Mouse (Mus musculus): Measurements from ENCODE around the gene Ssb. TPM values are rescaled to one million over a fixed set of nuclear protein-coding genes. Genes with fewer than 3 reads are reported as not detected.
"Not testable (repeated sequence)": the region's sequence is repeated elsewhere in the genome, so short reads cannot be mapped to it uniquely, and the experiment has no call there.

Ssb gene
- total RNA-seq, 2 experiments from 2014 or later = 119 to 132 TPM

GRCm38 (mm10) chr2:69860972-69861452 is 350 bp upstream of the Ssb start:
- DNase-seq (ENCODE audit: low spot score in 2 of 2) = peak in 1 of 2 experiments; percentile 31

DNA sequence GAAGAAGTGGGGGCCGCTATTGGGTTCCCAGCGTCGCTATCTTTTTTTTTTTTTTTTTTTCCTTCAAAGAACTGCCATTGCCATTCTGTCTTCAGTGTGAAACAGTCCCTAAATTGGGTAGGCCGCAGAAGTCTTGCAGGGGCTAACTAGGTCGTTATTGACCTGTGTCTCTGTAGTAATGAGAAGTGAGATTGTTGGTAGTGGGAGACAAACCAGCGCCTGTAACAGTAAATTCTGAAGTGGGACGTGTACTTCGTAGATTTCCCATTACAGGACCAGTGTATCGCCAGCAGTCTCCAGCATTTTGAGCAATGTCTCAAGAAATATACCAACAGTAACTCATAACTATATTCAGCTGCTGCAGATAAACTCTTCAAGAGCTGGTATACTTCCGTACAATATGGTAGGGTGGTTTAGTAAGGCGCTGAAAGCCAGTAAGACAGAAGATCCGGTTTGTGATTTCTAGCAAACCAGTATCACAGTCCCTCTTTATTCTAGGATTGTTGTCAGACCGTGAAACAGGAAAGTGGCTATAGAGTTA is 825 bp downstream of the Ssb start:
- no peak for DNase-seq (ENCODE audit: low spot score in 2 of 2)

DNA sequence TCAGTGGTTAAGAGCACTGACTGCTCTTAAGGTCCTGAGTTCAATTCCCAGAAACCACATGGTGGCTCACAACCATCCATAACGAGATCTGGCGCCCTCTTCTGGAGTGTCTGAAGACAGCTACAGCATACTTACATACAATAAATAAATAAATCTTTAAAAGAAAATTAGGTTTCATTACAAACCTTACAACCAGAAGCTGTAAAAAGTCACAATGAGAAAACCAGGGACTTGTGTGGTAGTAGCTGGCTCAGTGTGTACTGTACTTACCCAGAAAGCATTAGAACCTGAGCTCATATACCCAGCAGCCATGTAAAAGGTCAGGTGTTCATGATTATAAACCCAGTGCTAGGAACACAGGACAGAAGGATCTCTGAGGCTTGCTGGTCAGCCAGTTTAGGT is 22.6 kb downstream of the Ssb start:
- DNase-seq (ENCODE audit: low spot score in 2 of 2) = no peak

DNA sequence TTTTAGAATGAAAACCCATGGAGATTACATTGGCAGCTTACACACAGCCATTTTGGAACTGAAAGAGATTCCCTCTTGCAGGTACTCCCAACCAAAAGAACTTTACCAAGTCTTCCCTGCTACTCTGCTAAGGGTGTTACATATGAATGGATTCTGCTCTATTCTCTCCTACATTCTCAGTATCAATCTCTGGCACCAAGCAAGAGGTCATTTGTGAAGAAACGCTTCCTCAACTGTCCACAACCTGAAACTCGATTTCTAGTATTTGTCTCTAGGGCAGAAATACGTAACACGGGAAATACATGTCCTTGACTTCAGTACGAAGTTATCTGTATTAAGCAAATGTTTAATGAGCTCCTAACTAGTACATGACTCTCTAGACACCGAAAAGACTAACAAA is 23.2 kb downstream of the Ssb start:
- no peak for DNase-seq (ENCODE audit: low spot score in 2 of 2)

DNA sequence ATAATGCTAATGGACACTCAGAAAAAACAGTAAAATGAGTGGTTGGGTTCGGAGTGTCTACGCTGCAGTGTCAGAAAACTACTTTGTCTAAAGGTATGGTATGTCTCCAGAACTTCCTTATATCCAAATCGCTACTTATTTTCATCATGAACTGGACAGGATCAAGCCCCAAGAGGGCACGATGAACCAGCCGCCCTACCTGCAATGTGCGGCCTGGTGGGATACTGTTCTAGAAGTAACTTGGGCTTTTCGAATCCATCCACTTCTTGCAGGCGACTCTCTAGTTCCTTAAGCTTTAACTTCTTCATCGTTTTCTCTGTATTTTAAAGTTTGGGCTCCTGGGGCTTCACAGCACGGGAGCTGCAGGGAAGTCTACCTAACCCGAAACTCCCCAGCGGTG is 23.7 kb downstream of the Ssb start:
- DNase-seq (ENCODE audit: low spot score in 2 of 2) = no peak

DNA sequence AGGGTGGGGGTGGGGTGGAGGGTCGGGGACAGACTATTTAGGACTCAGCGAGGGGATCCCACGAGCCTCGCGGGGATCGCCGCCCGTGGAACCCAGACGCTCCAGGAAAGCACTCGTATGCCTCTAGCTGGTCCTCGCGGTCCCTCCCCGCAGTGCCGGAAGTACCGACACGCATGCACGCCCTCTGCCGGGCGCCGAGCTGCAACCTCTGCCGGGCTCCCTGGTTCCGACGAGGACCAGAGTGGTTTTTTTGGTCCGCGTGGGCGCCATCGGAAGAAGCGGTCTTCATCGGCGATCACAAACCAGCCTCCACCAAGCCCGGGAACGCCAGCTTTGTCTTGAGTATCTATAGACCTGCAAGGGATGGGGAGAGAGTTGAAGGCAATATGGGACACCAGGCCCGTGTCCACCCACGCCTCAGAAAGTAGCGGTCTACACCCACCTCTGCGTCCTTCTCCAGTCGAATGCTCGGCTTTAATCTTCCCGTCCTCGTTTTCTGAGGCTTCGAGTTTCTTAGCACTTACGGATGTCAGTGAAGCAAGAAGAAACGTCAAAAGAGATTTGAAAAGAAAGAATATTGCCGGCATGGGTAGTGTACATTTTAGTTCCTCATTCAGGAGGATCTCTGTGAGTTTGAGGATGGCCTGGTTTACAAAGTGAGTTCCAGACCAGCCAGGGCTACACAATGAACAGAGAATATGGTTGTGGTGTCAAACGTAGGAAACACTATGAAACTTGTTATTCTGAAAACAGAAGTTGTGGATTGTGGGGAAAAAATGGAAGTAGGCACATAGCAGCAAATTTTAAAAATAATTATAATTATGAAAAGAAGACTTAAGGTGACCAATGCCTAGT is 24.3 kb downstream of the Ssb start, which contains the start of gene Mettl5:
TSS of gene Mettl5 (minus strand) at position 165 of the 855 bp plus-strand sequence.
- peak; percentile 78 to 93 for DNase-seq (ENCODE audit: low spot score in 2 of 2)

DNA sequence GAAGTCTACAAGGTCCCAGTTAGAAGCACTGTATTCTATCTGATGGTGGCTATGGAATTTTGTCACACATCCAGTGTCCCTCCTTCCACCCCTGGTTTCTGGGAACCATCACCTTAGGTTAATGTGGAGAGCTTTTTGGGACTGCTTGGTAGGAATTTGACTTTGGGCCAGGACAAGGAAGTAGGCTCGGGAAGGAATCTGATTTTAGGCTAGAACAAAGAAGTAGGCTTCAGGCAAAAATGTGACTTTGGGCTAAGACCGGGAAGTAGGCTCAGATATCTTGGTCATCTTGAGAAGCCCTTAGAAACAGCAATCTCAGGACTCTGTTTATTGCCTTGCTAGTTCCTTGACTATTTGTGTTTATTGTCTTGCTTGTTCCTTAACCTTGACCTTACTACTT is 27.6 kb downstream of the Ssb start:
- no peak for DNase-seq (ENCODE audit: low spot score in 2 of 2)

DNA sequence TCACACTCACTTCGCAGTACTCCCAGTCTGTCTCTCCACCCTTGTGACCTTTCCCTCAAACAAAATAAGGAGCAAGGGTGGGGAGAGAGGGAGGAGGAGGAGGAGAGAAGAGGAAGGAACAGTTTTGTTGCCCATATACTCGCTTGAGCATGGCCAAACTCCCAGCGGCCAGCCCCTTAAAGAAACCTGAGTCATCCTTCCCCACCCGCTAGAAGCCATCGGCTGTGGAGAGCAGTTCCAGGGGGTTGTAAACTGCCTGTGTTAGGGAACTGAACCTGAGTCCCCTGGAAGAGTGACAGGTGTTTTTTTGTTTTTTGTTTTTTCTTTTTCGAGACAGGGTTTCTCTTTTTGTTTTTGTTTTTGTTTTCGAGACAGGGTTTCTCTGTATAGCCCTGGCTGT is 29.5 kb downstream of the Ssb start:
- DNase-seq (ENCODE audit: low spot score in 2 of 2) = no peak

GRCm38 (mm10) chr2:69893145-69893544 is 31.8 kb downstream of the Ssb start:
- no peak for DNase-seq (ENCODE audit: low spot score in 2 of 2)

DNA sequence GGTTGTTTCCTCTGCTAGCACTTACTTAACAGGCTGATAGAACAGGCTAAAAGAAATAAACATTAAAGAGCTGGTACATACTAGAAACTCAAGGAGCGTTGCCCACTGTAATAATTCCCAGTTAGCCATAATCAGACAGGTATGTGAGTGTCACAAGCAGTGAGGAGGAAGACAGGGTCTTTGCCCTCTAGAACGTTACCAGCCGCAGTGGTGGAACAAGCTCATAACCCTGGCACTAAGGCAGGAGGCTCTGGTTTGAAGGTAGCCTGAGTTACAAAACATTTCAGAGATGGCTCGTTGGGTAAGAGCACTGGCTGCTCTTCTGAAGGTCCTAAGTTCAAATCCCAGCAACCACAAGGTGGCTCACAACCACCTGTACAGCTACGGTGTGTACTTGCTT is 32.5 kb downstream of the Ssb start:
- no peak for DNase-seq (ENCODE audit: low spot score in 2 of 2)

DNA sequence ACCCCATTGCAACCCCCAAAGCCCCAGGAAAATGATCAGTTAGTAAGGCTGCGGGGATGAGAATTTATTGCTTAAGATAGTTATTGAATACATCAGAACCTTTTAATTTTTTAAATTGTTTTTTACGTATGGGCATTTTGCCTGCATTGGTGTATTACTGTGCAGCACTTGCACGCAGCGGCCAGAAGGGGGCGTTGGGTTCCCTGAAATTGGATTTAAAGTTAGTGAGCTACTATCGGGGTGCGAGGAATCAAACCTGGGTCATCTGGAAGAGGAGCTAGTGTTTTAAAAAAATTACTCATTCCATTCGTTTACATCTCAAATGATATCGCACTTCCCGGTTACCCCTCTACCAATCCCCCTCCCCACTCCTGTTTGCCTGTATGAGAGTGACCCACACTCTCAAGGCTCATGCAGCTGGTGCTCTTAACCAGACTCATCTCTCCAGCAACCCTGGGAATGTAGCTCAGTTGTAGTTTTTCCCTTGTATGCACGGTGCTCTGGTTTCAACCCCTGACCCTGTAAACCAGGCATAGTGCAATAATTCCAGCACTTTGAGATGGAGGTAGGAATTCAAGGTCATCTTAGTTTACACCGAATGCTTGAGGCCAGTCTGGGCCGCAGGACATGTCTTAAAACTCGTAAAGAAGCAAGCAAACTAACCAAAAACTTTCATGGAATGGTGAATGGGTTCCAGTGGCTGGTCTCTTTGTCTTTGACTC is 34.3 kb downstream of the Ssb start:
- no peak for DNase-seq (ENCODE audit: low spot score in 2 of 2)

- DNase-seq (ENCODE audit: low spot score in 2 of 2) = no peak
Measured at GRCm38 (mm10) chr2:69896224-69896581, 34.8 kb downstream of the Ssb start.

DNA sequence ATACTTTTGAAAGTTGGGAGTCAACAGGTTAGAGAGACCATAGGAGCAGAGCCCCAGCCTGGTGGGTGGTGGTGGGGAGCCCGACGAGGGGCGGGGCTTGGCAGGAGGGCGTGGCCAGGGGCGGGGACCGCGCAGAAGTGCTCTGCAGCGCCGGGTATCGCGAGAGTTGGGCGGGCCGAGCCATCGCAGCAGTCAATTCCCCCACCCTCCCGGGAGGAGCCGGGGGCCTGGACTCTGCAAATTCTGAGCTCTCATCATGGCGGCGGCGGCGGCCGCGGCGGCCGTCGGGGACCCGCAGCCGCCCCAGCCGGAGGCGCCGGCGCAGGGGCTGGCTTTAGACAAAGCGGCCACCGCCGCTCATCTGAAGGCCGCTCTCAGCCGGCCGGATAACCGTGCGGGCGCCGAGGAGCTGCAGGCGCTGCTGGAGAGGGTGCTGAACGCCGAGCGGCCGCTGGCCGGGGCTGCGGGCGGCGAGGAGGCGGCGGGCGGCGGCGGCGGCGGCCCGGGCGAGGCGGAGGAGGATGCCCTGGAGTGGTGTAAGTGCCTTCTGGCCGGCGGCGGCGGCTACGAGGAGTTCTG is 35.8 kb downstream of the Ssb start, which contains the start of gene Ubr3:
TSS of gene Ubr3 (plus strand) at position 208 of the 579 bp plus-strand sequence.
- DNase-seq (ENCODE audit: low spot score in 2 of 2) = peak; percentile 94 to 97

- DNase-seq (ENCODE audit: low spot score in 2 of 2) = peak; percentile 37 to 67
Measured at GRCm38 (mm10) chr2:69897618-69898575, 36.5 kb downstream of the Ssb start.

- DNase-seq (ENCODE audit: low spot score in 2 of 2) = no peak
Measured at GRCm38 (mm10) chr2:69903541-69903940, 42.2 kb downstream of the Ssb start.

DNA sequence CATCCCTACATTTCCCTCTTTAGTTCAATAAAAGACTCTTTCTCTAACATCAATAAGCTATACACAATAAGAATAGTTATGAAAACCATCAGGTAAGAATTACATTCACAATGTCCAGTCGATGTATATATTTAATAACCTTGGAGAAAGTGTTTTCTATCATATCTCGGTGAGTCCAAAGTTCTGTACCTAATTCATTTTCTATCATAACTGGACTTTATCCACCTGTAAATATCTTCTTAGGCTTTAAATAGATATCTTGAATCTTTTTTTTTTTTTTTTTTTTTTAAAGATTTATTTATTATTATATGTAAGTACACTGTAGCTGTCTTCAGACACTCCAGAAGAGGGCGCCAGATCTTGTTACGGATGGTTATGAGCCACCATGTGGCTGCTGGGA is 46.0 kb downstream of the Ssb start:
- DNase-seq (ENCODE audit: low spot score in 2 of 2) = not testable (repeated sequence)

DNA sequence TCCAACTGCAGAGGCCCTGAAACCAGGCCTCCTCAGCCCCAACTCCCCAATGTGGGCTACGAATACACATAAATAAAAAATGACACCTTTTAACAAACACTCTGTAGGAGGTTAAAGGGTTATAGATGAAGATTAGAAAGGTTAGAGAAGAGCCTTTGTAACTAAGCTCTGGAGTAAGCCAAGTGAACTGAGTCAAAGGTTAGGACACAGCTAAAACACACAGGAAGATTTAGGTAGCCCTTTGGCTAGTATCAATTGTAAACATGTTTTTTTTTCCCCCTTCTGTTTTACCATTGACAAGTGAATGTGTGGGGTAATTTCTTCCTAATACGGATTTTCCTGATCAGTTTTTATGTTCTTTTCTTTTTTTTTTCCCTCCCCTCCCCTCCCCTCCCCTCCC is 51.4 kb downstream of the Ssb start:
- no peak for DNase-seq (ENCODE audit: low spot score in 2 of 2)

- no peak for DNase-seq (ENCODE audit: low spot score in 2 of 2)
Measured at GRCm38 (mm10) chr2:69917301-69917700, 55.9 kb downstream of the Ssb start.
